Mouse (Mus musculus) thymus, adult 2 months (tissue): ENCODE data around the gene Stt3a. TPM values are rescaled to one million over a fixed set of nuclear protein-coding genes. Genes with fewer than 3 reads are reported as not detected.

Experiments
- DNase-seq: peaks from one replicate; pipeline ENCODE4 v3.0.0; 2021
- H3K27ac ChIP-seq: fragments of 200-500 bp; 2 replicates; pipeline ENCODE4 v1.5.1; 2012; ENCODE audit warnings: low read length, control low read depth; ENCODE audit not compliant: control insufficient read depth, insufficient read depth
- H3K27me3 ChIP-seq: fragments of 200-500 bp; 2 replicates; pipeline ENCODE4 v1.6.1; 2012; ENCODE audit warnings: mild to moderate bottlenecking, low read length, moderate library complexity, mixed read lengths; ENCODE audit not compliant: control insufficient read depth, insufficient read depth
- H3K36me3 ChIP-seq: fragments of 200-500 bp; 2 replicates; pipeline ENCODE4 v1.6.1; 2012; ENCODE audit warnings: mild to moderate bottlenecking, low read length, moderate library complexity; ENCODE audit not compliant: control insufficient read depth, insufficient read depth
- H3K4me1 ChIP-seq: fragments of 200-500 bp; replicated peaks from 2 replicates; pipeline ENCODE4 v1.6.1; 2012; ENCODE audit warnings: low read length; ENCODE audit not compliant: control insufficient read depth, insufficient read depth
- H3K4me3 ChIP-seq: fragments of 200-500 bp; 2 replicates; pipeline ENCODE4 v1.5.1; 2012; ENCODE audit warnings: mild to moderate bottlenecking, low read length, control low read depth, moderate library complexity; ENCODE audit not compliant: control insufficient read depth, insufficient read depth
- CTCF ChIP-seq: fragments of 200-500 bp; IDR thresholded peaks from 2 replicates; pipeline ENCODE4 v1.5.1; 2012; ENCODE audit warnings: mild to moderate bottlenecking, control low read depth, low read length, moderate library complexity, borderline replicate concordance; ENCODE audit not compliant: control insufficient read depth, poor library complexity, insufficient read depth; ENCODE audit errors: extremely low read depth
- POLR2A ChIP-seq: fragments of 200-500 bp; IDR thresholded peaks from 2 replicates; pipeline ENCODE4 v1.6.1; 2012; ENCODE audit warnings: mild to moderate bottlenecking, low read length, control low read depth, moderate library complexity; ENCODE audit not compliant: control insufficient read depth, poor library complexity, insufficient read depth; ENCODE audit errors: extremely low read depth
- WGBS: fragments of 180-500 bp; shearing (Covaris S2); methylation state at CpG from one replicate; pipeline ENCODE4 v1.1.7; 2018; 5-methylcytosine and 5-hydroxymethylcytosine counted together
- polyA plus RNA-seq: library from polyadenylated mRNA; depleted of rRNA; stranded (reverse); fragments of >200 nt; gene quantifications from 2 replicates; pipeline ENCODE4 v1.2.3, GENCODE M21; 2012

The Stt3a gene
- polyA plus RNA-seq, 1 experiment, result 189 TPM

- Histone ChIP-seq H3K4me3 (peak overlapping the region; percentile 64), H3K27me3 (no peaks in the 10 kb centered on the region), H3K27ac (no peak overlapping the region), H3K4me1 (peaks cover 4% of the 10 kb centered on the region; the same call in 1 of the 2 replicates), H3K36me3 (peaks cover 2% of the 10 kb centered on the region; the same call in 1 of the 2 replicates)
- under 1% methylated on average over 53 of the region's 53 CpGs for WGBS
- TF ChIP-seq CTCF, result no peak
- no peak for TF ChIP-seq POLR2A
- peak; percentile 89 for DNase-seq
Measured at GRCm38 (mm10) chr9:36726131-36727033, 41.1 kb downstream of the Stt3a start.

DNA sequence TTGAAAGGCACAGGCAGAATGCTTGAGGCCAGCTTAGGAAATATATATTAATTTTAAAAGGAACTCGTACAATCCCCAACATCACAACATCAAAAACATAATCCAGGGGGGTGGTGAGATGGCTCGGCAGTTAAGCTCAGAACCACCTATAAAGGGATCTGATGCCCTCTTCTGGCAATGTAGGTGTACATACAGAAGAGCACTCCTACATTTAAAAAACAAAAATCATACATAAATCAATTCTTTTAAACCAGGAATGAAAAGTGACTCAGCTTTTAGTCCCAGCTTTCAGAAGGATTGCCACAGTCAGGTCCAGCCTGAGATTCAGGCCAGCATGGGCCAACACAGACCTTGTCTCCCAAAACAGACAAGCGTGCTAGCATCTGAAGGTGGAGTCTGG is 50.9 kb downstream of the Stt3a start:
- TF ChIP-seq POLR2A (no peak), CTCF (no peak)
- H3K27ac ChIP-seq, result no peak overlapping the region
- H3K4me1 ChIP-seq, result no peaks in the 10 kb centered on the region
- DNase-seq, result no peak
- no peak overlapping the region for H3K4me3 ChIP-seq
- H3K36me3 ChIP-seq, result peaks cover 18% of the 10 kb centered on the region; the same call in 1 of the 2 replicates
- 84% methylated on average over 3 of the region's 3 CpGs for WGBS
- H3K27me3 ChIP-seq, result no peaks in the 10 kb centered on the region

DNA sequence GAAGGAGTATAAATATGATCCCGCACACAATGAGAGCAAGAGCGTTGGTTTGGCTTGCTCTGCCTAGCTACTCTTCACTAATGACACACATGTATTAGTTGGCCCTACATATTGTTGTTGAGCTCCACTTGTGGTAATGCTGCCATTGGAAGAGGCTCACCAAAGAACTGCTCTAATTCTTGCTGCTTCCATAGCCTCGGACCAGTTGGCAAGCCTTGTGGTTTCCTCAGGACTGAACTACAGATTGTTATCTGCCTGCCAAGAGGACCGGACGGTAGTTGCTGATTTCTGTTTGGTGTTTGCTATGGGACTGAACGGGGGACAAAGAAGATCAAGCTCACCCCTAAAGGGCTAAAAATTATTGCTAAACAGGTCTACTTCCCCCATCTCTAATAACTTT is 60.2 kb downstream of the Stt3a start:
- WGBS, result 67% methylated on average over 6 of the region's 6 CpGs
- TF ChIP-seq POLR2A, result no peak
- no peak for TF ChIP-seq CTCF

DNA sequence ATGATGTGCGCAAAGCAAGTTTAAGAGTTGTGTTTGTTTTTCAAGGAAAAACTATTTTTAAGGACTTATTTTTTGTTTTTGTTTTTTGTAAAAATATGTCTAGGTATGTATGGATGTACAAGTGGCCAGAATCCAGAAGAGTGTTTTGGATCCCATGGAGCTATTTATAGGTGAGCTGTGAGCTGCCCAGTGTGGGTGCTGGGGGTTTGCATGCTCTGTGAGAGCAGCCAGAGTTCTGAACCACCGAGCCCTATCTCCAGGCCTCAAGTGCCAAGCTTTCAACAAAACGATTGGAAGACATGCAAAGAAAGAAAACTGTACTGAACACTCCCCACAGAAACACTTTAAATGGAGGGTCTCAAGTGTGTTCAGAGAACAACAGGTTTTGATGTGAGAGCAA is 61.6 kb downstream of the Stt3a start:
- H3K4me1 ChIP-seq, result no peaks in the 10 kb centered on the region
- 95% methylated on average over 3 of the region's 3 CpGs for WGBS
- no peak for DNase-seq
- H3K36me3 ChIP-seq, result 0 out of 2 replicates have a peak, but pooled peaks cover 5% of the 10 kb centered on the region
- no peaks in the 10 kb centered on the region for H3K27me3 ChIP-seq
- TF ChIP-seq CTCF, result no peak
- no peak for TF ChIP-seq POLR2A
- no peak overlapping the region for H3K4me3 ChIP-seq
- H3K27ac ChIP-seq, result no peak overlapping the region

More for the DNA sequence above, 60.2 kb downstream of the Stt3a start:
- H3K27ac ChIP-seq, result no peak overlapping the region
- H3K27me3 ChIP-seq, result no peaks in the 10 kb centered on the region
- 0 out of 2 replicates have a peak, but pooled peaks cover 8% of the 10 kb centered on the region for H3K36me3 ChIP-seq
- H3K4me3 ChIP-seq, result no peak overlapping the region
- H3K4me1 ChIP-seq, result no peaks in the 10 kb centered on the region
- no peak for DNase-seq

GRCm38 (mm10) chr9:36694276-36694675 is 73.2 kb downstream of the Stt3a start:
- H3K27ac ChIP-seq, result no peak overlapping the region
- 96% methylated on average over 10 of the region's 10 CpGs for WGBS
- H3K27me3 ChIP-seq, result no peaks in the 10 kb centered on the region
- DNase-seq, result no peak
- H3K4me1 ChIP-seq, result no peaks in the 10 kb centered on the region
- TF ChIP-seq POLR2A, result no peak
- TF ChIP-seq CTCF, result no peak
- H3K4me3 ChIP-seq, result no peak overlapping the region
- no peaks in the 10 kb centered on the region for H3K36me3 ChIP-seq

GRCm38 (mm10) chr9:36692920-36693319 is 74.6 kb downstream of the Stt3a start, which contains the start of gene Acrv1:
TSS of gene Acrv1 (plus strand) at chr9:36693220.
- no peak for TF ChIP-seq CTCF
- TF ChIP-seq POLR2A, result no peak
- Histone ChIP-seq H3K4me1 (no peaks in the 10 kb centered on the region), H3K27ac (no peak within 1 kb of the TSS), H3K27me3 (no peaks in the 10 kb centered on the region), H3K36me3 (no peaks in the 10 kb centered on the region), H3K4me3 (no peak within 1 kb of the TSS)
- WGBS, result 76% methylated on average over 1 of the region's 1 CpGs
- DNase-seq, result no peak
